Mouse (Mus musculus): ENCODE data around the gene Umps.

DNA sequence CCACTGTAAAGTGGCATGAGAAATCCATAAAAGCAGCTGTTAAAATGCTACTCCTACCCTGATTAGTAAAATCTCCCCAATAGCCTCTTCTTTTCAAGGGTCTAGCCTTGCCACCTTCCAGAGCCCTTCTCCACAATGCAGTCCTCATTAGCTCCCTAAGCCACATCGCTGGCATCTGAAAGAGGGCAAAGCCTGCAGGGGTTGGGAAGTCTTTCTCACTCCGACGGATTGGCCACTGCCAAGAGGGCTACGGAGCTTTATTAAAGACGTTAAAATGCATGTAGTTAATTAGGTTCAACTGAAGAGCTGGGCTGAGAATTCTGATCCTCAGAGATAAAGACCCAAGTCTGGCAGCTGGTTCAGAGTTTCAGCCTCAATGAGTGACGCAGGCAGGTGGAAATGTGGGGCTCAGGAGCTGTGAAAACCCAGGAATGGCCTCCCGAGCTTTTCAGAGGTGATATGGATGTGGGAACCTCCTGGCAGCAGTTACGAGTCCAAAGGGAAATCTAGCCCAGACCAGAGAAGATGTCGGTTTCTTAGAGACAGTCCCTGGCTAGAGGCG is 36.8 kb upstream of the Umps start:
- no peak for TF ChIP-seq CTCF (conservative IDR thresholded peaks at IDR 0.05 in 1 of 2, IDR thresholded peaks at IDR 0.05 in 1 of 2; ENCODE audit: low read depth in 2 of 2, low read length in 2 of 2)
- TF ChIP-seq E2F4 (IDR thresholded peaks at IDR 0.05; ENCODE audit: insufficient replicate concordance, low read depth, low read length), result no peak
- no peak for TF ChIP-seq CHD1 (IDR thresholded peaks at IDR 0.05; ENCODE audit: low read depth, low read length)
- no peak for TF ChIP-seq POLR2A (IDR thresholded peaks at IDR 0.05; ENCODE audit: low read depth, low read length)
- no peak for TF ChIP-seq MAX (IDR thresholded peaks at IDR 0.05; ENCODE audit: low read length)
- TF ChIP-seq ELF1 (IDR thresholded peaks at IDR 0.05; ENCODE audit: low read depth, low read length), result no peak
- no peak for TF ChIP-seq JUND (conservative IDR thresholded peaks at IDR 0.05; ENCODE audit: low read depth, low read length)
- no peak for TF ChIP-seq USF1 (IDR thresholded peaks at IDR 0.05; ENCODE audit: low read depth, low read length)
- no peak for TF ChIP-seq ZC3H11A (IDR thresholded peaks at IDR 0.05; ENCODE audit: low read depth, low read length)
- no peak for TF ChIP-seq EP300 (IDR thresholded peaks at IDR 0.05; ENCODE audit: low read length)
- no peak for TF ChIP-seq KAT2A (IDR thresholded peaks at IDR 0.05; ENCODE audit: insufficient replicate concordance, low read length)
- TF ChIP-seq MAZ (IDR thresholded peaks at IDR 0.05; ENCODE audit: low read depth, low read length), result no peak
- TF ChIP-seq UBTF (IDR thresholded peaks at IDR 0.05; ENCODE audit: low read depth, low read length), result no peak
